Mouse (Mus musculus) adrenal gland (tissue): ENCODE data around the gene Rab1b.

ENCODE experiments used
- intact Hi-C: fragments of 180-260 bp; cut with DNase I; formaldehyde crosslinking; loops from one replicate; pipeline ENCODE4 v1.15.1; 2025

The Rab1b gene

DNA sequence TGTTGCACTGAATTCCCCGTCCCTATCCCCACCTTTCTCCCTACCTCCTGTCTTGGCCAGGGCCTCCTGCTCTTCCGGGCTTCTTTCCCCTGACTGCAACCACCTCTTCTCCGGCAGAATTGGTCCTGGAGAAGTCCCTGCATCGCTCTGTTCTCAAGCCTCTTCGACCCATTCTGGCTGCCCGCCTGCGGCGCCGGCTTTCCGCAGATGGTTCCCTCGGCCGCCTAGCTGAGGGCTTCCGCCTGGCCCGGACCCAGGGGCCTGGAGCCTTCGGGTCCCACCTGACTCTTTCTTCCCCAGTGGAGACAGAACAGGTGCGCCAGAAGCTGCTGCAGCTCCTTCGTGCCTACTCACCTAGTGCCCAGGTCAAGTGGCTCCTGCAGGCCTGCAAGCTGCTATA, 54.0 kb downstream of the Rab1b start:
- intact Hi-C loops = no loop called here

DNA sequence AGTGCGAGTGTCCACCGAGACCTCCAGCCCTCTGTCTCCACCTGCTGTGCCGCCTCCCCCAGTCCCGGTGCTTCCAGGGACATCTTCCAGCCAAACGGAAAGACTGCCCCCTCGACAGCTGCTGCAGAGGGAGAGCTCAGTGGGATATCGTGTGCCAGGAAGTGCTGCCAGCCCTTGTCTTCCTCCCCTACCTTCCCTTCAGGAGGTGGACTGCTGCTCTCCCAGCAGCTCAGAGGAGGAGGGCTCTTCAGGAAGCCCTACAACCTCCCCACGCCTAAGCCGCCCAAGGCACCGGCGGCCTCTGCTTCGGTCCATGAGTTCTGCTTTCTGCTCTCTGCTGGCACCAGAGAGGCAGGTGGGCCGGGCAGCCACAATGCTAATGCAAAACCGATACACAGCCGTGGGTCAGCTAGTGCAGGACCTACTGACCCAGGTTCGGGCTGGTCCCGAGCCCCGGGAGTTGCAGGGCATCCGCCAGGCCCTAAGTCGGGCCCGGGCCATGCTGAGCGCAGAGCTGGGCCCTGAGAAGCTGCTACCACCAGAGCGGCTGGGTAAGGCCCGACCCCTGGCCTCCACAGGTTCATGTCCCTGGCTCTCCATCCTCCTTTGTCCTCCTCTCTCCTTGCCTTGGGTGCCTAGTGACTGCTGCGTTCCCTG, 54.6 kb downstream of the Rab1b start:
- intact Hi-C loops = no loop called here

DNA sequence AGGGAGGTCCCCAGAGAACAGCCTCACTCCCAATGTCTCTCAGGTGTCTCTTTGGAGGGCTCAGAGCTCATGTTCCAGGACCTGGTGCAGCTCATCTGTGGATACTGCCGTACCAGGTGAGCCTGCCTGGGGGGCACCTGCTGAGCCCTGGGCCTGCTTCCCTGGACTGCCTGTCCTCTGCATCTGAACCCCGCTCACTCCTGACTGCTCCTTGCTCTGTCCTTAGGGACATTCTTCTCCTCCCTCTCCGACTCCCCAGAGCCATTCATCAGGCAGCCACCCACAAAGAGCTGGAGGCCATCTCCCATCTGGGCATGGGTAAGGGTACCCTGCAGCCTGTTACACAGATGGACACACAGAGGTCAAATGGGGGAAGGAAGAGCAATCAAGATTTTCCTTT, 55.4 kb downstream of the Rab1b start:
- intact Hi-C loops = no loop called here

DNA sequence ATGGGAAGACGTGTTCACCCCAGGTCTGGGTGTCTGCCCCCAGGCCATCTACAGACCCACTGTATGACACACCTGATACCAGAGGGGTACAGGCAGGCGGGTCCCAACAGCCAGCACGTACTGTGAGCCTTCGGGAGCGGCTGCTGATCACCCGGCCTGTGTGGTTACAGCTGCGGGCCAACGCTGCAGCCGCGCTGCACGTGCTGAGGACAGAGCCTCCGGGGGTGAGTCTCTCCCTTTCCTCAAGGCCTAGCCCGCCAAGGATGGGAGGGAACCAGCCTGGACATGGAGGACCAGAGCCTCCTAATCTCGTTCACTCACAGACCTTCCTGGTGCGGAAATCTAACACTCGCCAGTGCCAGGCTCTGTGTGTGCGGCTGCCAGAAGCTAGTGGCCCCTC, 55.8 kb downstream of the Rab1b start:
- intact Hi-C loops = no loop called here

DNA sequence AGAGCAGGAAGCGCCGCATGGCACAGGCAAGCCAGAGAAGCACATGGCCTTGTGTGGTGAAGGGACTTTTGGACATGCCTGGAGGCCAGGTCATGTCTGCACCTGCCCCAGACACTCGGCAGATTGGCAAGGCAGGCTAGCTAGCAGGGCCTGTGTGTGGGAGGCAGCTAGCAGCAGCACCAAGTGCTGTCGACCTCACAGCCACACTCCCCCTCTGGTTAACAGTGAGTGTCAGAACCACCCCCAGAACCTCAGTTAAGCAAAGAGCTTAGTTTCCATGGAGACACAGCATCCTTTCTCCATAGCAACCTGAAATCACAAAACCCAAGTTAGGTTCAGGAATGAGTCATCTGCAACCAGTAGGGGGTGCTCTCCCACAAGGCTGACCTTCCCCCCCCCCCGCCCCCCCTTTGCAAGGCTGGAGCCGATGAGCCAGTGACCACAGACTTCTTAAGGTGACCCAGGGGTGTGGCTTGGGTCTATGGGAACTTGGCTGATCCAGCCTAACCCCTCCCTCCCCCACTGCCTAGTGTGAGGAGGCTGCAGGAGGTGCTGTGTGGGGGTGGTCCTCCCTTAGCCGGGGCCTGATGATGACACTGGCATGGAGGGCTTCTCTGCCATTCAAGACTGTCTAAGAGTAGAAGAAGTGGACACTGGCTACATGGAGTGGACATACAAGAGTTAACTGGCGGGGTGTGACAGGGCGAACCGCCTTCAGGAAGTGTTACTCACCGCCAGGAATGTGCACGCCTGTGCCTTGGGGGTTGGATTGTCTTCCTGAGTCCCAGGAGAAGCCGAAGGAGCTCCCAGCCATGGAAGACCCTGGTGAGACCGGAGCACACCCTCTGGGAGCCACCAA, 56.6 kb downstream of the Rab1b start, which contains the start of gene Rin1:
TSS of gene Rin1 (plus strand) at position 435 of the 859 bp plus-strand sequence.
- intact Hi-C loops = no loop called here

DNA sequence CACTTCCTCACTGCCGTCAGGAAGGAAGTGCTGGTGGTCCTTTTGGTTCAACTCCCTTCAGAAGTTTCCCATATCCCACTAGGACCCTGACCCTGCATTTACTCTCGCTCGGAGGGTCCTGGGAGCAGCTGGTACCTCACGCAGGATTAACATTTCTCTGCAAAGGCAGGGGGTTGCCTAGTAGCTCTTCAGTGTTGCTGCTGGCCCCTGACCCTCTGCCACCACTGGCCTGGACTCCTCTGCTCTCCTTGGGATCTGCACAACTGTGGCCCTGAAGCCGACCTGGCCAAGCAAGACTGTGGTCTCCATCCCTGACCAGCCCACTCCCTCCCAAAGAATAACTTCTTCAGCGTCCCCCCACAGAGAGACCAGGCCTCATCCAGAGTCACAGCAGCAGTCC, 57.5 kb downstream of the Rab1b start:
- intact Hi-C loops = no loop called here
